Mouse (Mus musculus): ENCODE results near the gene Ptges.

Ptges gene

GRCm38 (mm10) chr2:30848184-30848583 is 81.5 kb downstream of the Ptges start:
- no peak for DNase-seq (ENCODE audit: low spot score)

GRCm38 (mm10) chr2:30846723-30847122 is 82.9 kb downstream of the Ptges start:
- no peak for DNase-seq (ENCODE audit: low spot score)

- no peak for DNase-seq (ENCODE audit: low spot score)
Observed at GRCm38 (mm10) chr2:30846236-30846635, 83.4 kb downstream of the Ptges start.

GRCm38 (mm10) chr2:30845152-30846070 is 84.3 kb downstream of the Ptges start:
- DNase-seq (ENCODE audit: low spot score): no peak

- no peak for DNase-seq (ENCODE audit: low spot score)
Observed at GRCm38 (mm10) chr2:30842615-30843014, 87.0 kb downstream of the Ptges start.
